Mouse (Mus musculus) thymus, postnatal 10 days (tissue): ENCODE results near the gene Erbb3.
"Not testable (repeated sequence)": the region's sequence is repeated elsewhere in the genome, so short reads cannot be mapped to it uniquely, and the experiment has no call there.

ENCODE experiments used
- DNase-seq, 2 experiments: peaks; one replicate each; pipeline ENCODE4 v3.0.0; 2021; ENCODE audit warnings: low spot score in 2 of 2

Erbb3 gene

GRCm38 (mm10) chr10:128589464-128590192 is at the start of gene Erbb3:
Erbb3 (minus strand) TSS chr10:128589652.
- DNase-seq: peak; percentile 17 to 27

DNA sequence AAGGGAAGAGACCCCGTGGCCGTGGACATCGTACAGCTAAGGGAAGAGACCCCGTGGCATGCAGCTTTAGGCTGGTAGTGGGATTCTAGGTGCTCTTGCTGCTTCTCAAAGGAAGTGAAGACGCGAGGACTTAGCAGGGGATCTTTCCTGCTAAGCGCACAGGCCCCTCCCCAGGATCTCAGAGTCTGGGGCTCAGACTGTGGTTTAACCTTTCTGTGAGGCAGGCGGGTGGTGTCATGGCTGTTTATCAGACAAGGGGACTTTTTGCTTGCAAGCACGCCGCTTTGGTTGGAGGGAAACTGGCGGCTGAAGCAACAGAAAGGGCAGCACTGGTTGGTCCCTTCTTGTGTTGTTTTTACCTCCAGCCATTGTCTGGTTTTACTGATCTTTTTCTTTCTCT is 47.6 kb upstream of the Erbb3 start:
- DNase-seq: peak; percentile 72 to 74

GRCm38 (mm10) chr10:128636561-128636960 is 47.1 kb upstream of the Erbb3 start:
- DNase-seq: peak; percentile 46 to 53

DNA sequence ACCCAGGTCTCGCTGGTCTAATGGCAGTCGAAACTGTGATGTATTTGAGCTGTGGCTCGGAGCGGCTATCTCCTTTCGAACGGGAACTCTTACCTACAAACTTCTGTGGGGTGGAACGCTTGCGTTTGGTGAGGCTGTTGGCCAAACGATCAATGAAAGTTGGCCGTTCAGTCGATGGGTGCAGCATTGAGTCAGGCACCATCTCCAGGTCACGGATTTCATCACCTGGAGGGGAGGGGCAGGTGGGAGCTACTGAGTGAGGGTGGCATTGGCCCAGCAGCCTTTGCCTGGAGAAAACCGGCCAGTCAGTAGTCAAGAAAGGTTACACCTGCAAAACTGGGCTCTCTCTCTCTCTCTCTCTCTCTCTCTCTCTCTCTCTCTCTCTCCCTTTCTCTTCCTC is 46.2 kb upstream of the Erbb3 start:
- no peak for DNase-seq

DNA sequence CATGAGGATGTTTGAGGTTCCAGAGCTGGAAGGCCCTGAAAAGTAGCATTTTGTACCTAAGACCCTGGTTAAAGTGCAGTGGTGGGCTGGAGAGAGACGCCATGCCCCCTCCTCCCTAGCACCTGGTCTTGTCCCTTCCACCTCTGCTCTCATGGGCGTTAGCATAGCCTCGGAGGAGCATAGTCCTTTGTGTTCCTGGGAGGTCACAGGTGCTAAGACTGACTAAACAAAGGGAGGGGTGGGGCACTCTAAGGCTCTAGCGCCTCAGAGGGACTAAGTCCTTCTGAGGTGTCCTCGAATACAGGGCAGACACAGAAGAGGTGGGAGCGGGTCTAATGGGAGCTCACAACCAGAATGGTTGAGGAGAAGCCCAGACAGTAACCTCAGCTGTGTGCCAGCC is 42.1 kb upstream of the Erbb3 start:
- no peak for DNase-seq

DNA sequence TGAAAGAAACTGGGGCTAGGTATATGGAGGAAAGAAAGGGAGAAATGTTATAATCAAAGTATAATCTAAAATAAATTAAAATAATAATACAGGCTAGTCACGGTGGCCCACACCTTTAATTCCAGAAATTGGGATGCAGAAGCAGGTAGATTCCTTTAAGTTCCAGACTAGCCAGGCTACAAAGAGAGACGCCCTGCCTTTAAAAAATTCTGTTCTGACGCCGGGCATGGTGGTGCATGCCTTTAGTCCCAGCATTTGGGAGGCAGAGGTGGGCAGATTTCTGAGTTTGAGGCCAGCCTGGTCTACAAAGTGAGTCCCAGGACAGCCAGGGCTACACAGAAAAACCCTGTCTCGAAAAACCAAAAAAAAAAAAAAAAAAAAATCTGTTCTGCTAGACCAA is 40.9 kb upstream of the Erbb3 start:
- DNase-seq: not testable (repeated sequence)

GRCm38 (mm10) chr10:128629746-128630145 is 40.3 kb upstream of the Erbb3 start:
- DNase-seq: no peak

DNA sequence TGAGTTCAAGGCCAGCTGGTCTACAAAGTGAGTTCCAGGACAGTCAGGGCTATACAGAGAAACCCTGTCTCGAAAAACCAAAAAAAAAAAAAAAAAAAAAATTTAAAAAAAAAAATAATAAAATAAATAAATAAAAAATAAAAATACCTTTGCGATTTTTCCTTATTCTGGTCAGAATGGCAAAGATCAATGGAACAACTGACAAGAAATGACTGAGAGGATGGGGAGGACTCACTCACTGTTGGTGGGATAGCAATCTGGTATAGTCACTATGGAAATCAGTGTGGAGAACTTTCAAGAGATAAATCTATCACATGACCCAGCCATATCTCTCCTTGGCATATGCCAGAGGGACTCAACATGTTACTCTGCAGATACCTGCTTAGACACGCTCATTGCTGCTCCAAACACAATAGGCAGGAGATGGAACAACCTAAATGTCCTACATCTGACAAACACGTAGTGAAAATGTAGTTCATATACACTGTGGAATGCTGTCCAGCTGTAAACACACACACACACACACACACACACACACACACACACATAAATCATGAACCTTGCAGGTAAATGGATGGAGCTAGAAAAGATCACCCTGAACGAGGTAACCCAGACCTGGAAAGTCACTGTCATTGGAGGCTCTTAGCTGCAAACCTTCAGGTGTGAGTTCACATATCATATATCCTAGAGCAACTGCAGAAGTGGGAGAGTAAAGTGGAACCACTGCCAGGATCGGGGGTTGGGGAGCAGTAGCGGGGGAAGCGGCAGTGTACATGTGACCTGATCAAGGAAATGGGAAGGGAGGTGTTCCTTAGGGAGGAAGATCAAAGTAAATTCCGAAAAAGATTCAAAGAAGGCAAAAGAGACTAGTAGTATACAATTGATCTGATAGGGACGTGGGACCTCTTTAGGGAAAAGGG is 38.2 kb upstream of the Erbb3 start:
- no peak for DNase-seq

GRCm38 (mm10) chr10:128626311-128627310 is 37.2 kb upstream of the Erbb3 start, which contains the start of gene Rps26:
Rps26 (minus strand) TSS chr10:128626747.
- DNase-seq: peak; percentile 88

DNA sequence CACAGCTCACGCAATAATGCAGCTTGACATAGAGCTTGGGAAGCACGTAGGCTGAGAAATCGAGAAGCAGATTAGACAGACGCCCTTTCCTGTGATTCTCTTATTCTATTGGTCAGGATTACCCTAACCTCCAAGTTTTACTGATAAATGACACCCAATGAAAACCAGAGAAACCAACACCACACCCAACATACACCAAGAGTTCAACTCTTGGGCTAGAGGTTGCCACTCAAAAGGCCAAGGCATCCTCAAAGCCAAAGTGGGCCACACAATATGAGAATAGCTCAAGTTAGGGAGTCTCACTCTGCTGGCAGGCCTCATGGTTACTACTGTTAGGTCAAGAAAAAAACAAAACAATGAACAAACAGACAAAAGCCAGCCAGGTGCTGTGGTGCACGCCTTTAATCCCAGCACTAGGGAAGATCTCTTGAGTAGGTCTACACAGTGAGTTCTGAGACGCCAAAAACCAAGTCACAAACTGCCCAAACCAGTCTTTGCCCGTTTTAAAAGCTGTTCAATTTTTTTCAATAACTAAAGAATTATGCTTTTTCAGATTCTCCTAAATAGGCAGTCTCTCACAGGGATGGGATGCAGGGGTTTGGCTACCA is 35.9 kb upstream of the Erbb3 start:
- no peak for DNase-seq

GRCm38 (mm10) chr10:128623106-128623613 is 33.7 kb upstream of the Erbb3 start:
- not testable (repeated sequence) for DNase-seq

DNA sequence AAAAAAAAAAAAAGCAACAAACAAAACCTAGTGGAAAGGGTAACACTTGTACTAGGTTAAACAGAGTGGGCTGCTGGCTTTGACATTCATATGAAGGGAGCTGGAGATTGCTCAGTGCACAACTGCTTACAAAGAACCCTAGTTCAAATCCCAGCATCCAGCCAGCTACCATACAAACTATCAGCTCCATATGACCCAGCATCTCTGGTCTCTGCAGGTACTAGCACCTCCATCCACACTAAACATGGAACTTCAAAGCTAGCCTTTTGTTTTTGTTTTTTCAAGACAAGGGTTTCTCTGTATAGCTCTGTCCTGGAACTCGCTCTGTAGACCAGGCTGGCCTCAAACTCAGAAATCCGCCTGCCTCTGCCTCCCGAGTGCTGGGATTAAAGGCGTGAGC is 33.2 kb upstream of the Erbb3 start:
- no peak for DNase-seq

GRCm38 (mm10) chr10:128621986-128622520 is 32.6 kb upstream of the Erbb3 start:
- no peak for DNase-seq

DNA sequence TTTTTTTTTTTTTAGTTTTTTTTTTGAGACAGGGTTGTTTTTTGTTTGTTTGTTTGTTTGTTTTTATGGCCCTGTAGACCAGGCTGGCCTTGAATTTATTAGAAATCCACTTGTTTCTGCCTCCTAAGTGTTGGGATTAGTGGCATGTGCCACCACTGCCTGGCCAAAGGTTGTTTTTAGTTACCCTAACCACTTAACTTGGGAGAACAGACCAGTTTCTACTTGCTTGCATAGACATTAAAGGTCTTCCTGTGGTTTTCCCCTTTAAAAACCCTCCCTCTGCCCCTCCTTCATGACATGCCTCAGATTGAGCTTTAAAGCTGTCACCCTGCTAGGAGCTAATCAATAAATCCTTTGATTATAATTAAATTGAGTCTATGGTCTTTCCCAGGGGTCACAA is 30.8 kb upstream of the Erbb3 start:
- DNase-seq: no peak

DNA sequence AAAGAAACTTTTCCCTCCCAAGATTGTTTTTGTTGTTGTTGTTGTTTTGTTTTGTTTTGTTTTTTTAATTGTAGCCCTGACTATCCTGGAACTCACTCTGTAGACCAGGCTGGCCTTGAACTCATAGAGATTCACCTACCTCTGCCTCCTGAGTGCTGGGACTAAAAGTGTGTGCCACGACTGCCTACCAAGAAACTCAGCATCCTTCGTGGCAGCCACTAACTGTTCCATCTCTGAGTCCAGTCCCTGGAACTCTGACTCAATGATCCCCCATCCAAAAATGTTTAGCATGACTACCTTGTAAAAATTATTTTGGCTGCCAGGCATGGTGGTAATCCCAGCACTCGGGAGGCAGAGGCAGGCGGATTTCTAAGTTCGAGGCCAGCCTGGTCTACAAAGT is 29.7 kb upstream of the Erbb3 start:
- DNase-seq: not testable (repeated sequence)

DNA sequence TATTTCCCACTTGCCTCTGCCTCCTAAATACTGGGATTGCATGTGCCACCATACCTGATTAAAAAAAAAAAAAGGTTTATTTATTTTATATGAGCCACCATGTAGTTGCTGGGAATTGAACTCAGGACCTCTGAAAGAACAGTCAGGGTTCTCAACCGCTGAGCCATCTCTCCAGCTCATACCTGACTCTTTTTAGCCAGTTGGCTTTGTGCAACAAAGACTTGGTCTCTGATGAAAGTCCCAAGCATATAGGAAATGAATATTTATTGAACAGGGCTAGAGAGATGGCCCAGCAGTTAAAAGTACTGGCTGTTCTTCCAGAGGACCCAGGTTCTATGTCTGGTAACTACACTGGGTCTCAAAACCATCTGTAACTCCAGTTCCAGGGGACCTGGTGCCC is 29.1 kb upstream of the Erbb3 start:
- no peak for DNase-seq

- DNase-seq: not testable (repeated sequence)
Observed at GRCm38 (mm10) chr10:128615798-128616448, 26.5 kb upstream of the Erbb3 start.

GRCm38 (mm10) chr10:128614934-128615333 is 25.5 kb upstream of the Erbb3 start:
- DNase-seq: no peak

GRCm38 (mm10) chr10:128613820-128614219 is 24.4 kb upstream of the Erbb3 start:
- not testable (repeated sequence) for DNase-seq

DNA sequence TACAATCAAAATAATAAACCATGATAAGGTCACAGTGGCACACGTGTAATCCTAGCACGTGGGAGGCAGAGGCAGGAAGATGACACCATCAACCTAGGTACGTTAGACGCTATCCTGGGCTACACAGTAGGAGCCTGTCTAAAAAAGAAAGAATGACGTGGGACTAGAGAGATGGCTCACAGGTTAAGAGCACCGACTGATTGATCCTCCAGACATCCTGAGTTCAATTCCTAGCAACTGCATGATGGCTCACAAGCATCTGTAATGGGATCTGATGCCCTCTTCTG is 23.6 kb upstream of the Erbb3 start:
- no peak for DNase-seq
